Mouse (Mus musculus) liver, adult 2 months (tissue): ENCODE data around the gene Rbbp8nl. TPM values are rescaled to one million over a fixed set of nuclear protein-coding genes. Genes with fewer than 3 reads are reported as not detected.

ENCODE experiments used
- DNase-seq: peaks from one replicate; pipeline ENCODE4 v3.0.0-alpha.2; 2011; ENCODE audit warnings: low read depth, low spot score; ENCODE audit errors: extremely low read depth
- H3K27ac ChIP-seq: fragments of 200-500 bp; replicated peaks from 2 replicates; pipeline ENCODE4 v1.5.1; 2012; ENCODE audit warnings: low read depth, mild to moderate bottlenecking, control low read depth, inconsistent platforms, low read length; ENCODE audit not compliant: insufficient read depth
- H3K27me3 ChIP-seq: fragments of 200-500 bp; 2 replicates; pipeline ENCODE4 v1.6.1; 2012; ENCODE audit warnings: mild to moderate bottlenecking, moderate library complexity, low read length, inconsistent platforms; ENCODE audit not compliant: control insufficient read depth, insufficient read depth
- H3K36me3 ChIP-seq: fragments of 200-500 bp; 2 replicates; pipeline ENCODE4 v1.6.1; 2012; ENCODE audit warnings: low read length, inconsistent platforms; ENCODE audit not compliant: control insufficient read depth, insufficient read depth
- H3K4me1 ChIP-seq: fragments of 200-500 bp; 2 replicates; pipeline ENCODE4 v1.6.1; 2011; ENCODE audit warnings: low read length; ENCODE audit not compliant: control insufficient read depth, insufficient read depth
- H3K4me3 ChIP-seq: fragments of 200-500 bp; 2 replicates; pipeline ENCODE4 v1.5.1; 2011; ENCODE audit warnings: low read depth, mild to moderate bottlenecking, control low read depth, low read length, moderate library complexity; ENCODE audit not compliant: insufficient read depth
- H3K79me2 ChIP-seq: fragments of 200-500 bp; 2 replicates; pipeline ENCODE4 v1.6.1; 2012; ENCODE audit warnings: inconsistent platforms, mild to moderate bottlenecking, low read length, moderate library complexity; ENCODE audit not compliant: control insufficient read depth, insufficient read depth
- H3K9ac ChIP-seq: fragments of 200-500 bp; 2 replicates; pipeline ENCODE4 v1.6.1; 2012; ENCODE audit warnings: low read depth, mild to moderate bottlenecking, control low read depth, inconsistent platforms, low read length
- CTCF ChIP-seq: fragments of 200-500 bp; IDR thresholded peaks from 2 replicates; pipeline ENCODE4 v1.5.1; 2011; ENCODE audit warnings: low read depth, low read length, control low read depth
- POLR2A ChIP-seq: fragments of 200-500 bp; IDR thresholded peaks from 2 replicates; pipeline ENCODE4 v1.6.1; 2011; ENCODE audit warnings: low read length, control low read depth; ENCODE audit not compliant: insufficient read depth; ENCODE audit errors: extremely low read depth
- WGBS: fragments of 180-500 bp; shearing (Covaris S2); methylation state at CpG from one replicate; pipeline ENCODE4 v1.1.7; 2018; 5-methylcytosine and 5-hydroxymethylcytosine counted together
- polyA plus RNA-seq: library from polyadenylated mRNA; depleted of rRNA; stranded (reverse); fragments of >200 nt; gene quantifications from 2 replicates; pipeline ENCODE4 v1.2.3, GENCODE M21; 2012
- total RNA-seq: library from RNA; depleted of rRNA; stranded (reverse); fragments of >200 nt; gene quantifications from 2 replicates; pipeline ENCODE4 v1.2.3, GENCODE M21; 2014

Gene Rbbp8nl
- total and polyA plus RNA-seq, 2 experiments: not detected

DNA sequence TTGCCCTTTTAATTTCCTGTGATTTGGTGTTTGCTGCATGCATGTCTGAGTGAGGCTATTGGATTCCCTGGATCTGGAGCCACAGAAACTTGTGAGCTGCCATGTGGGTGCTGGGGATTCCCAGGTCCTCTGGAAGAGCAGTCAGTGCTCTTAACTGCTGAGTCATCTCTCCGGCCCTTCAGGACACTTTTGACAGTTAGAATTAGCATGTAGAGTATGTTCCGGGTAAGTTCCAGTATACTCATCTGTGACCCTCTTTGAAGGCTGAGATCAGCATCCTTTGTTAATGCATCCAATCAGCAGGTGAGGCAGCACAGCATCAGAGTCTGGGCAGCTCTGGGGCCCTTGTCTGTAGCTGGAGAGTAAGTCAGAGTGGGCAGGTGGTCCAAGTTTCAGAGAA, 10.6 kb upstream of the Rbbp8nl start:
- Histone ChIP-seq H3K79me2 (no peaks in the 10 kb centered on the region), H3K4me1 (no peaks in the 10 kb centered on the region), H3K27ac (no peak overlapping the region), H3K27me3 (no peaks in the 10 kb centered on the region), H3K9ac (no peak overlapping the region), H3K4me3 (no peak overlapping the region), H3K36me3 (no peaks in the 10 kb centered on the region)
- DNase-seq: no peak
- TF ChIP-seq POLR2A (no peak), CTCF (no peak)
- 39% methylated on average over 2 of the region's 2 CpGs for WGBS

DNA sequence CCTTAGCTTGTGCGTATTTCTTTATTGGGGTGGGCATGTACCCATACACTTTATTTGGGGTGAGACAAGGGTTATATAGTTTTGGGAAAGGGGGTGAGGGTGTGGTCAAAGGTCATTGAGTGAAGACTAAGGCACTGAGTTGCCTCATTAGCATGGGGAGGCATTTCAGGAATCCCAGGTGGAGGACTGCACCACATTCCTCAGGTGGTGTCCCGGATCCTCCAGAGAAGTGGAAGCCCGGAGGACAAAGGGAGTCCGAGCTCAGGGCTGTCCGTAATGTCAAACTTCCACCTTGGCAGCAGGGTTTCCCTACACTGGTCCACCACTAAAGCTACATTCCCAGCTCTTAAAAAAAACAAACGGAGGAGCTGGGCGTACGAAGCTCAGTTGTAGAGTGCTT, 3.2 kb upstream of the Rbbp8nl start:
- DNase-seq: no peak
- H3K79me2 ChIP-seq: no peaks in the 10 kb centered on the region
- no peaks in the 10 kb centered on the region; the same call in 1 of the 2 replicates for H3K27me3 ChIP-seq
- no peaks in the 10 kb centered on the region for H3K36me3 ChIP-seq
- TF ChIP-seq POLR2A: no peak
- TF ChIP-seq CTCF: no peak
- H3K27ac ChIP-seq: no peak overlapping the region
- WGBS: 93% methylated on average over 8 of the region's 8 CpGs
- H3K9ac ChIP-seq: no peak overlapping the region
- H3K4me1 ChIP-seq: no peaks in the 10 kb centered on the region
- no peak overlapping the region for H3K4me3 ChIP-seq

DNA sequence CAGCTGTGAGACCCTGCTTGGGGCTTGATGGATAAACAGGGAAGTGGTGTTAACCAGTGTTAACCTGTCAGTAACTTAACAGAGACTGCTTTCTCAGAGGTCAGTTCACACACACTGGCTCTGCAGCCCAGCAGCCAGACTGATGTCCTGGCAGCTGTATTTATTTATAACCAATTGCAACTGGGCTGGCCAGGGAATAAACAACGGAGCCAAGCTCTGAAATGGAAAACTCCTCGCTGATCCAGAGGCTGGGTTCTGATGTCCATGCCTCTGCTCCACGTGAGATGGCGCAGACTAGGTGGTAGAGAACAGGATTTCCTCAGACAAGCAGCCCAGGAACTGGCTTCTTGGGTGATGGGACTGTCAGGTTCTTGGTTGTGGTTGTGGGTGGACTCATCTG, 2.3 kb upstream of the Rbbp8nl start:
- no peak overlapping the region for H3K9ac ChIP-seq
- 41% methylated on average over 4 of the region's 4 CpGs for WGBS
- H3K27me3 ChIP-seq: no peaks in the 10 kb centered on the region; the same call in 1 of the 2 replicates
- 0 out of 2 replicates have a peak overlapping the region, but pooled peaks have one; percentile 24 for H3K27ac ChIP-seq
- H3K36me3 ChIP-seq: no peaks in the 10 kb centered on the region
- no peak for TF ChIP-seq CTCF
- H3K4me1 ChIP-seq: no peaks in the 10 kb centered on the region
- no peak overlapping the region for H3K4me3 ChIP-seq
- DNase-seq: no peak
- no peaks in the 10 kb centered on the region for H3K79me2 ChIP-seq

DNA sequence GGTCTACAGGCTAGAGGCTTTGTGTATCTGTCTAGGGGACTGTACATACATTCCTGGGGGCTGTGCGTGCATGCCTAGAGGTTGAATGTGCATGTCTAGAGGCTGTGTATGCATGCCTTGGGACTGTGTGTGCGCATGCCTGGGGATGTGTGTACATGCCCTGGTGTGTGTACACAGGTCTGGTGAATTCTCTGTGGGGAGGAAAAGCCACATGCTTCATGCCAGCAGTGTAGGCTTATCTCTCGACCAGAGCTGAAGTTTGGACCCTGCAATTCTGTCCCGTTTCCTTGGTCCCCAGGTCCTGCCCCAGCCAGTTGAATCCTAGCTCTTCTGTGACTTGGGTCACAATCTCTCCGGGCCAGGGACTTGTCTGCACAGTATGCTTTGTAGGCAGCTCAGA, 1.9 kb upstream of the Rbbp8nl start:
- Histone ChIP-seq H3K36me3 (no peaks in the 10 kb centered on the region), H3K27ac (0 out of 2 replicates have a peak overlapping the region, but pooled peaks have one; percentile 24), H3K79me2 (no peaks in the 10 kb centered on the region), H3K4me1 (no peaks in the 10 kb centered on the region), H3K4me3 (no peak overlapping the region), H3K9ac (no peak overlapping the region), H3K27me3 (no peaks in the 10 kb centered on the region; the same call in 1 of the 2 replicates)
- 33% methylated on average over 5 of the region's 5 CpGs for WGBS
- DNase-seq: no peak
- TF ChIP-seq POLR2A (no peak), CTCF (no peak)

DNA sequence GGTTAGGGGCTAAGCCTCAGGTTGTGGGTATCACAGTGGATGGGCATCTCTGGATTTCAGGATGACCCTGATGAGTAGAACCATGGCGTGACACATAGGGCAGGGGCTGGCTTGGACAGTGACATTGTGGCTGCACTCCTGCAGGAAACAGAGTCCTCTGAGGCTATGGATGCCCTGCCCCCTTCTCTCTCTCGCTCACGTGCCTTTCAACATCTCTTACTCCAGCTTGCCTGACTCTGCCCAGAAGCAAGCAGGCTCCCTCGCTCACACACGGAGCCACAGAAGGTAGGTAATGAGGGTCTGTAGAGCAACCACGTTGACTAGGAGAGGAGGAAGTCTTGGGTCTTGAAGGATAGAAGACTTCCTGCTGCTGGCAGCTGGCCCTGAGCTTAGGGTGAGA, 824 bp upstream of the Rbbp8nl start:
- Histone ChIP-seq H3K79me2 (no peaks in the 10 kb centered on the region), H3K9ac (no peak overlapping the region), H3K36me3 (no peaks in the 10 kb centered on the region), H3K27me3 (no peaks in the 10 kb centered on the region; the same call in 1 of the 2 replicates), H3K4me3 (no peak overlapping the region), H3K4me1 (no peaks in the 10 kb centered on the region), H3K27ac (no peak overlapping the region)
- 64% methylated on average over 6 of the region's 6 CpGs for WGBS
- TF ChIP-seq POLR2A (no peak), CTCF (no peak)
- DNase-seq: no peak

DNA sequence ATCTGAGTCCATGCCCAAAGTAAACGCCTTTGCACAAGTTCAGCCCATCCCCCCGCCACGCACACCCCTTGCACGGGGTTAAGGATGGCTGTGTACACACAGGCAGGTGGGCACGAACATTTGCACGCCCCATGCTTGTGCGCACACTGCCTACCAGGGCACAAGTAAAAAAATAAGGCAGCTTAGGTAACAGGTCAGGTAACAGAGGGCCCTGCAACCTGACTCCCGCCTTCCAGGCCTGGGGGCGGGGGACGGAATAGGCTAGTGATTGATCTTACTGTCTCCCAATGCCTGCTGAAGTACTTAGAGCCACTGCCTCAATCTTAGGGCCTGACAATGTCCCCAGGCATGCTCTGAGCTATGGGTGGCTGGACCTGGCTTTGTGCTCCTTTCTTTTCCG, 713 bp downstream of the Rbbp8nl start:
- Histone ChIP-seq H3K27ac (no peak overlapping the region), H3K27me3 (no peaks in the 10 kb centered on the region; the same call in 1 of the 2 replicates), H3K36me3 (no peaks in the 10 kb centered on the region), H3K9ac (no peak overlapping the region), H3K4me3 (no peak overlapping the region), H3K4me1 (no peaks in the 10 kb centered on the region), H3K79me2 (no peaks in the 10 kb centered on the region)
- WGBS: 71% methylated on average over 11 of the region's 11 CpGs
- no peak for TF ChIP-seq CTCF
- TF ChIP-seq POLR2A: no peak
- DNase-seq: no peak
